Comparison of ENCODE assay signal across 8 mouse cellular contexts in genomic region chr9:44719632-44720357, GRCm38 (mm10). TPM values are rescaled to one million over a fixed set of nuclear protein-coding genes. Genes with fewer than 3 reads are reported as not detected.
DNase-seq lines count a peak whose midpoint lies in the region; ATAC-seq and TF ChIP-seq lines count a peak whose summit lies in the region.

No protein-coding gene starts in this region.

- intact Hi-C loops in heart, postnatal 25 days (cut with DNase I): loop anchor here (5.0 kb wide), 1 partner anchor 48 kb away; the partner anchor contains the start of genes Arcn1 and Ift46

- H3K4me1 ChIP-seq in E14TG2a.4 (replicated peaks; ENCODE audit: low read depth, low read length): peaks cover 58% of the 10 kb centered on the region
- H3K4me1 ChIP-seq in heart, embryonic 14.5 days (ENCODE audit: control insufficient read depth in 2 of 2, insufficient read depth in 2 of 2, low read length in 2 of 2): peaks cover 28 to 49% of the 10 kb centered on the region in 2 experiments
- H3K4me1 ChIP-seq in midbrain, embryonic 12.5 days: peaks cover 51% of the 10 kb centered on the region

- H3K4me2 ChIP-seq in heart, embryonic 14.5 days (ENCODE audit: low read length): peak overlapping the region; percentile 72
- peak overlapping the region; percentile 83 for H3K4me2 ChIP-seq in midbrain, embryonic 12.5 days (replicated peaks)

- DNase-seq in heart, adult 11 months: peak; percentile 93
- no peak for DNase-seq in heart, postnatal 25 days (ENCODE audit: low spot score)
- DNase-seq in frontal cortex, adult 2 months (ENCODE audit: extremely low spot score in 1 of 2, low spot score in 1 of 2): no peak
- no peak for DNase-seq in lung, adult 18-20 months
- no peak for DNase-seq in urinary bladder, postnatal 25 days (ENCODE audit: low spot score)

- H3K27me3 ChIP-seq in E14TG2a.4 (ENCODE audit: insufficient read depth, low read length): peaks cover 68% of the 10 kb centered on the region
- H3K27me3 ChIP-seq in heart, embryonic 14.5 days (ENCODE audit: control insufficient read depth, insufficient read depth, low read length): no peaks in the 10 kb centered on the region
- H3K27me3 ChIP-seq in midbrain, embryonic 12.5 days: no peaks in the 10 kb centered on the region

- WGBS in heart, embryonic 14.5 days: 81% methylated on average over 8 of the region's 8 CpGs
- WGBS in midbrain, embryonic 12.5 days: 73% methylated on average over 8 of the region's 8 CpGs

- peak overlapping the region in 1 of 2 experiments; percentile 73; a peak in 2 of 4 replicates for H3K27ac ChIP-seq in heart, embryonic 14.5 days (replicated peaks in 1 of 2; ENCODE audit: control insufficient read depth in 1 of 2, insufficient read depth in 1 of 2, low read depth in 2 of 2, low read length in 2 of 2)
- H3K27ac ChIP-seq in midbrain, embryonic 12.5 days (replicated peaks): peak overlapping the region; percentile 85

- no peaks in the 10 kb centered on the region for H3K9me3 ChIP-seq in E14TG2a.4 (ENCODE audit: low read length)
- no peaks in the 10 kb centered on the region for H3K9me3 ChIP-seq in heart, embryonic 14.5 days (ENCODE audit: control insufficient read depth, low read length)
- H3K9me3 ChIP-seq in midbrain, embryonic 12.5 days: no peaks in the 10 kb centered on the region

- no peak for TF ChIP-seq CTCF in E14TG2a.4 (conservative IDR thresholded peaks at IDR 0.05; ENCODE audit: low read length)

- peak overlapping the region; percentile 80; the same call in 1 of the 2 replicates for H3K4me3 ChIP-seq in E14TG2a.4 (replicated peaks; ENCODE audit: low read length)
- H3K4me3 ChIP-seq in heart, embryonic 14.5 days (ENCODE audit: control insufficient read depth in 1 of 2, insufficient read depth in 1 of 2, low read depth in 1 of 2, low read length in 2 of 2): peak overlapping the region; percentile 66 to 85
- H3K4me3 ChIP-seq in midbrain, embryonic 12.5 days: peak overlapping the region; percentile 76

- ATAC-seq in heart, embryonic 14.5 days (ENCODE audit: insufficient number of reproducible peaks, insufficient read depth, low FRiP score, low read depth): no peak
- no peak for ATAC-seq in midbrain, embryonic 12.5 days (ENCODE audit: low FRiP score, low read depth)

- H3K9ac ChIP-seq in heart, embryonic 14.5 days (ENCODE audit: low read length): peak overlapping the region; percentile 84
- peak overlapping the region; percentile 89 for H3K9ac ChIP-seq in midbrain, embryonic 12.5 days (replicated peaks)

- no peaks in the 10 kb centered on the region for H3K36me3 ChIP-seq in E14TG2a.4 (ENCODE audit: insufficient read depth, low read length)
- H3K36me3 ChIP-seq in heart, embryonic 14.5 days (ENCODE audit: control insufficient read depth, insufficient read depth, low read length): peaks cover 42% of the 10 kb centered on the region
- peaks cover 30% of the 10 kb centered on the region for H3K36me3 ChIP-seq in midbrain, embryonic 12.5 days

RNA-seq across cellular contexts. Expression of gene Phldb1, which starts 15.2 kb away (rescaled TPM):
- 100 to 1,000 TPM; 115 to 121 TPM for total RNA-seq in heart, postnatal 25 days (2021)
- 23.2 and 25.4 TPM in 2 replicates for polyA plus RNA-seq in heart, embryonic 14.5 days (2014; fragmentation: Nextera tagmentation; extraction: Ambion mirVana)
- 72.8 and 74.5 TPM in 2 replicates for polyA plus RNA-seq in midbrain, embryonic 12.5 days (2016; fragmentation: Nextera tagmentation; extraction: Ambion mirVana)
- polyA plus RNA-seq in frontal cortex, adult 2 months (2012; rRNA removed): 138 and 146 TPM in 2 replicates

RNA-seq across cellular contexts. Expression of gene Treh, which starts 46.8 kb away (rescaled TPM):
- total RNA-seq in heart, postnatal 25 days (2021): not detected
- not detected in 2 replicates for polyA plus RNA-seq in heart, embryonic 14.5 days (2014; fragmentation: Nextera tagmentation; extraction: Ambion mirVana)
- polyA plus RNA-seq in midbrain, embryonic 12.5 days (2016; fragmentation: Nextera tagmentation; extraction: Ambion mirVana): not detected in 2 replicates
- polyA plus RNA-seq in frontal cortex, adult 2 months (2012; rRNA removed): 0.16 and 0.17 TPM in 2 replicates

RNA-seq across cellular contexts. Expression of gene Arcn1, which starts 47.9 kb away (rescaled TPM):
- 10 to 100 TPM; 85.4 to 85.5 TPM for total RNA-seq in heart, postnatal 25 days (2021)
- 126 and 131 TPM in 2 replicates for polyA plus RNA-seq in heart, embryonic 14.5 days (2014; fragmentation: Nextera tagmentation; extraction: Ambion mirVana)
- 175 and 179 TPM in 2 replicates for polyA plus RNA-seq in midbrain, embryonic 12.5 days (2016; fragmentation: Nextera tagmentation; extraction: Ambion mirVana)
- polyA plus RNA-seq in frontal cortex, adult 2 months (2012; rRNA removed): 55.6 and 57.7 TPM in 2 replicates

RNA-seq across cellular contexts. Expression of gene Ift46, which starts 47.9 kb away (rescaled TPM):
- 10 to 100 TPM; 32.0 to 39.5 TPM for total RNA-seq in heart, postnatal 25 days (2021)
- 67.7 and 73.8 TPM in 2 replicates for polyA plus RNA-seq in heart, embryonic 14.5 days (2014; fragmentation: Nextera tagmentation; extraction: Ambion mirVana)
- polyA plus RNA-seq in midbrain, embryonic 12.5 days (2016; fragmentation: Nextera tagmentation; extraction: Ambion mirVana): 156 TPM in 2 replicates
- polyA plus RNA-seq in frontal cortex, adult 2 months (2012; rRNA removed): 90.9 and 96.6 TPM in 2 replicates
